Mouse (Mus musculus) intestine, postnatal 0 days (tissue): ENCODE results near the gene Esrra. TPM values are rescaled to one million over a fixed set of nuclear protein-coding genes. Genes with fewer than 3 reads are reported as not detected.

Experiments
- ATAC-seq: fragments of 200-750 bp; cut with Nextera tagmentation; 2 replicates; pipeline ENCODE4 v1.8.0; 2017; ENCODE audit warnings: mild to moderate bottlenecking, moderate TSS enrichment, moderate library complexity
- H3K27ac ChIP-seq: fragments of 300-500 bp; sonication (generic); 2 replicates; pipeline ENCODE4 v1.5.1; 2014; ENCODE audit warnings: mild to moderate bottlenecking, low read depth, low read length, moderate library complexity
- H3K27me3 ChIP-seq: fragments of 300-500 bp; sonication (generic); replicated peaks from 2 replicates; pipeline ENCODE4 v1.6.1; 2014; ENCODE audit warnings: low read length, mixed read lengths; ENCODE audit not compliant: control insufficient read depth, insufficient read depth
- H3K36me3 ChIP-seq: fragments of 300-500 bp; sonication (generic); 2 replicates; pipeline ENCODE4 v1.6.1; 2014; ENCODE audit warnings: mild to moderate bottlenecking, moderate library complexity; ENCODE audit not compliant: control insufficient read depth, insufficient read depth
- H3K4me1 ChIP-seq: fragments of 300-500 bp; sonication (generic); replicated peaks from 2 replicates; pipeline ENCODE4 v1.6.1; 2014; ENCODE audit warnings: antibody characterized with exemption, low read length, mixed read lengths; ENCODE audit not compliant: control insufficient read depth, insufficient read depth
- H3K4me2 ChIP-seq: fragments of 300-500 bp; sonication (generic); replicated peaks from 2 replicates; pipeline ENCODE4 v1.6.1; 2014; ENCODE audit warnings: low read depth, mild to moderate bottlenecking, moderate library complexity
- H3K4me3 ChIP-seq: fragments of 300-500 bp; sonication (generic); 2 replicates; pipeline ENCODE4 v1.5.1; 2014; ENCODE audit warnings: low read depth, low read length
- H3K9ac ChIP-seq: fragments of 300-500 bp; sonication (generic); 2 replicates; pipeline ENCODE4 v1.6.1; 2014; ENCODE audit warnings: mild to moderate bottlenecking, low read depth, low read length
- H3K9me3 ChIP-seq: fragments of 300-500 bp; sonication (generic); 2 replicates; pipeline ENCODE4 v1.6.1; 2016; ENCODE audit warnings: mixed run types; ENCODE audit not compliant: control insufficient read depth
- CTCF ChIP-seq: sonication (generic); IDR thresholded peaks from 2 replicates; pipeline ENCODE4 v1.5.1; 2016; ENCODE audit warnings: low read depth, mild to moderate bottlenecking, control low read depth, antibody characterized with exemption, moderate library complexity
- WGBS: fragments of 180-500 bp; shearing (Covaris S2); extraction: QIAGEN DNeasy Blood & Tissue Kit; methylation state at CpG from one replicate; pipeline ENCODE4 v1.1.7; 2014; 5-methylcytosine and 5-hydroxymethylcytosine counted together
- polyA plus RNA-seq: library from polyadenylated mRNA; unstranded; fragments of >200 nt; fragmentation: Nextera tagmentation; extraction: Ambion mirVana; gene quantifications from 2 replicates; pipeline ENCODE4 v1.2.1, GENCODE M21; 2015

Esrra gene
- polyA plus RNA-seq, result 63.6 TPM in 2 replicates

GRCm38 (mm10) chr19:6921647-6922567, at the start of gene Esrra:
Gene Esrra, minus strand, starts transcription at chr19:6921813.
- Histone ChIP-seq H3K4me2 (peak within 1 kb of the TSS; percentile 87), H3K9me3 (no peaks in the 10 kb centered on the region), H3K9ac (peak within 1 kb of the TSS; percentile 95), H3K4me1 (peaks cover 7% of the 10 kb centered on the region; the same call in 1 of the 2 replicates), H3K27ac (peak within 1 kb of the TSS; percentile 99), H3K27me3 (peaks cover 22% of the 10 kb centered on the region), H3K36me3 (no peaks in the 10 kb centered on the region; the same call in 1 of the 2 replicates), H3K4me3 (peak within 1 kb of the TSS; percentile 88)
- peak; percentile 88 for ATAC-seq
- under 1% methylated on average over 48 of the region's 66 CpGs for WGBS
- TF ChIP-seq CTCF, result no peak

- H3K27ac ChIP-seq, result peak overlapping the region; percentile 64
- H3K4me3 ChIP-seq, result peak overlapping the region; percentile 82
- no peak for TF ChIP-seq CTCF
- no peaks in the 10 kb centered on the region for H3K9me3 ChIP-seq
- no peak for ATAC-seq
- 14% methylated on average over 11 of the region's 11 CpGs for WGBS
- peaks cover 12% of the 10 kb centered on the region for H3K36me3 ChIP-seq
- peak overlapping the region; percentile 88 for H3K9ac ChIP-seq
- H3K27me3 ChIP-seq, result no peaks in the 10 kb centered on the region
- peak overlapping the region; percentile 83 for H3K4me2 ChIP-seq
- H3K4me1 ChIP-seq, result peaks cover 14% of the 10 kb centered on the region
Observed at GRCm38 (mm10) chr19:6970460-6971085, 49.0 kb upstream of the Esrra start.

- H3K27me3 ChIP-seq, result no peaks in the 10 kb centered on the region
- H3K9ac ChIP-seq, result peak overlapping the region; percentile 88
- TF ChIP-seq CTCF, result peak; percentile 78
- no peaks in the 10 kb centered on the region for H3K9me3 ChIP-seq
- peaks cover 19% of the 10 kb centered on the region for H3K36me3 ChIP-seq
- H3K4me1 ChIP-seq, result peaks cover 17% of the 10 kb centered on the region
- WGBS, result under 1% methylated on average over 55 of the region's 55 CpGs
- peak overlapping the region; percentile 95 for H3K27ac ChIP-seq
- ATAC-seq, result peak; percentile 58
- peak overlapping the region; percentile 83 for H3K4me2 ChIP-seq
- peak overlapping the region; percentile 82 for H3K4me3 ChIP-seq
Observed at GRCm38 (mm10) chr19:6969665-6970381, 48.2 kb upstream of the Esrra start.

GRCm38 (mm10) chr19:6969291-6969664, 47.7 kb upstream of the Esrra start:
- Histone ChIP-seq H3K4me2 (peak overlapping the region; percentile 83), H3K4me3 (peak overlapping the region; percentile 82), H3K9ac (peak overlapping the region; percentile 88), H3K36me3 (peaks cover 25% of the 10 kb centered on the region), H3K27me3 (no peaks in the 10 kb centered on the region), H3K4me1 (peaks cover 17% of the 10 kb centered on the region), H3K27ac (peak overlapping the region; percentile 95), H3K9me3 (no peaks in the 10 kb centered on the region)
- ATAC-seq, result no peak
- WGBS, result under 1% methylated on average over 20 of the region's 20 CpGs
- no peak for TF ChIP-seq CTCF

GRCm38 (mm10) chr19:6968491-6969271, 47.1 kb upstream of the Esrra start:
- Histone ChIP-seq H3K4me1 (peaks cover 17% of the 10 kb centered on the region), H3K9ac (peak overlapping the region; percentile 88), H3K9me3 (no peaks in the 10 kb centered on the region), H3K36me3 (peaks cover 31% of the 10 kb centered on the region), H3K4me2 (peak overlapping the region; percentile 83), H3K27ac (peak overlapping the region; percentile 95), H3K4me3 (peak overlapping the region; percentile 82), H3K27me3 (no peaks in the 10 kb centered on the region)
- 5% methylated on average over 15 of the region's 15 CpGs for WGBS
- peak; percentile 90 for ATAC-seq
- TF ChIP-seq CTCF, result no peak
